Mouse (Mus musculus) ES-Bruce4 (cell line): ENCODE measurements around the gene Stk32c. TPM values are rescaled to one million over a fixed set of nuclear protein-coding genes. Genes with fewer than 3 reads are reported as not detected.
A peak's percentile ranks its signal among the peaks of the same experiment; 100 is the strongest.

Experiments
- H3K27ac ChIP-seq: 2 replicates; pipeline ENCODE4 v1.5.1; 2012; ENCODE audit warnings: low read length, inconsistent platforms; ENCODE audit not compliant: insufficient read depth
- H3K27me3 ChIP-seq: 2 replicates; pipeline ENCODE4 v1.6.1; 2012; ENCODE audit warnings: mild to moderate bottlenecking, low read length, inconsistent platforms; ENCODE audit not compliant: control insufficient read depth, poor library complexity, insufficient read depth, severe bottlenecking
- H3K36me3 ChIP-seq: 2 replicates; pipeline ENCODE4 v1.6.1; 2012; ENCODE audit warnings: inconsistent platforms, mild to moderate bottlenecking, low read length, moderate library complexity; ENCODE audit not compliant: control insufficient read depth, poor library complexity, insufficient read depth, severe bottlenecking
- H3K4me1 ChIP-seq: one replicate; pipeline ENCODE4 v1.8.1; 2011; ENCODE audit warnings: low read length; ENCODE audit not compliant: control insufficient read depth, insufficient read depth
- H3K4me3 ChIP-seq: 2 replicates; pipeline ENCODE4 v1.5.1; 2011; ENCODE audit warnings: low read depth, mild to moderate bottlenecking, low read length
- H3K9ac ChIP-seq: 2 replicates; pipeline ENCODE4 v1.6.1; 2012; ENCODE audit warnings: low read depth, mild to moderate bottlenecking, inconsistent platforms; ENCODE audit not compliant: poor library complexity, severe bottlenecking
- H3K9me3 ChIP-seq: replicated peaks from 2 replicates; pipeline ENCODE4 v1.6.1; 2012; ENCODE audit warnings: mild to moderate bottlenecking, low read length, inconsistent platforms; ENCODE audit not compliant: control insufficient read depth, poor library complexity, insufficient read depth, severe bottlenecking
- CTCF ChIP-seq: IDR thresholded peaks from one replicate; pipeline ENCODE4 v1.8.1; 2011; ENCODE audit warnings: low read depth, low read length
- EP300 ChIP-seq: IDR thresholded peaks from 2 replicates; pipeline ENCODE4 v1.6.1; 2011; ENCODE audit warnings: low read depth, low read length; ENCODE audit not compliant: insufficient read depth
- POLR2A ChIP-seq: IDR thresholded peaks from one replicate; pipeline ENCODE4 v1.8.1; 2011; ENCODE audit warnings: low read length; ENCODE audit not compliant: insufficient read depth
- polyA plus RNA-seq: library from polyadenylated mRNA; stranded (reverse); fragments of >200 nt; gene quantifications from 2 replicates; pipeline ENCODE4 v1.2.4, GENCODE M21; 2011; ENCODE audit warnings: low read depth; ENCODE audit not compliant: missing spikeins, insufficient read depth, insufficient read length

The Stk32c gene
- polyA plus RNA-seq, 1 experiment: 0.42 TPM

DNA sequence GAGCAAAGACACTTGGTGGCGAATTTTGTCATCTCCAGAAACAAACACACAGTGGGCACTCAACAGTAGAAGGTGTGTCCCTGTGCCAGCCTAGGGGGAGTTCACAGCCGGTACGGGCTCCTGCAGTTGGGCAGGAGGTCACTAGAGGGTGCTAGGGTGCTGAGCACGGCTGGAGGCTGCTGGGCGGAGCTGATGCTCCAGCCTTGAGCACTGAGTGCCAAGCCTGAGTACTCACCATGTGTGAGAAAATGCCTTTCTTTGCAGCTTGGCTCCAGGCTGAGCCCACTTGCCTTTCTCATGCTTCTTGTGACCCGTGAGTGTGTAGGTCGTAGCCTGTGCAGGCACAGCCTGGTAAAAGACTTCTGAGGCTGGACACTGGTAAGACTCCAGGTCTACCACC is 20.6 kb upstream of the Stk32c start:
- no peaks in the 10 kb centered on the region for H3K36me3 ChIP-seq
- no peak overlapping the region for H3K27ac ChIP-seq
- TF ChIP-seq POLR2A (no peak), CTCF (peak; percentile 97), EP300 (0 out of 2 replicates have a peak, but pooled peaks have one; percentile 56)
- peak overlapping the region; percentile 15; the same call in 1 of the 2 replicates for H3K4me3 ChIP-seq
- H3K9me3 ChIP-seq: no peaks in the 10 kb centered on the region
- H3K27me3 ChIP-seq: no peaks in the 10 kb centered on the region
- H3K9ac ChIP-seq: no peak overlapping the region
- peaks cover 3% of the 10 kb centered on the region for H3K4me1 ChIP-seq

GRCm38 (mm10) chr7:139230241-139230640 is 17.1 kb upstream of the Stk32c start:
- no peak overlapping the region for H3K4me3 ChIP-seq

DNA sequence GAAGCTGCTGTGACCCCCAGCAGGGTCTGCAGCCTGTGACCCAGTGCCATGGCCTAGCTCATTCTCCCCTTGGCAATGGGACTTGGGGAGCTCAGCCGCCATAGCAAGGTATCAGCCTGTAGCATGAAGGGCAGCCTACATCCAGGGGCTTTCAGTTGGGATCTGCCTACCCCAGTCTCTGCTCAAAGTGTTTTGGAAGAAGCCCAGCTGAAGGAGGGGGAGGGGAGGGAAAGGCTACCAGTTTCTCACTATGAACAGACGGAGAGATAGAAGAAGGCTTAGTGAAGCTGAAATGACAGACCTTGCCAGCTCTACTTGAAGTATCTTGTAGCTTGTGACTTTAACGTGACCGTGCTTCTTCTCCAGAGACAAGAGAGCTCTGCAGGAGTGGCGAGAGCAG is 16.7 kb upstream of the Stk32c start:
- TF ChIP-seq EP300 (no peak), POLR2A (no peak), CTCF (no peak)
- H3K27me3 ChIP-seq: no peaks in the 10 kb centered on the region
- no peak overlapping the region for H3K4me3 ChIP-seq
- no peaks in the 10 kb centered on the region for H3K9me3 ChIP-seq
- H3K4me1 ChIP-seq: no peaks in the 10 kb centered on the region
- no peak overlapping the region for H3K9ac ChIP-seq
- no peak overlapping the region for H3K27ac ChIP-seq
- H3K36me3 ChIP-seq: no peaks in the 10 kb centered on the region

More at GRCm38 (mm10) chr7:139230241-139230640, 17.1 kb upstream of the Stk32c start:
- Histone ChIP-seq H3K27me3 (no peaks in the 10 kb centered on the region), H3K9ac (no peak overlapping the region), H3K36me3 (no peaks in the 10 kb centered on the region), H3K4me1 (no peaks in the 10 kb centered on the region), H3K9me3 (no peaks in the 10 kb centered on the region), H3K27ac (no peak overlapping the region)
- TF ChIP-seq POLR2A (no peak), EP300 (no peak), CTCF (no peak)

DNA sequence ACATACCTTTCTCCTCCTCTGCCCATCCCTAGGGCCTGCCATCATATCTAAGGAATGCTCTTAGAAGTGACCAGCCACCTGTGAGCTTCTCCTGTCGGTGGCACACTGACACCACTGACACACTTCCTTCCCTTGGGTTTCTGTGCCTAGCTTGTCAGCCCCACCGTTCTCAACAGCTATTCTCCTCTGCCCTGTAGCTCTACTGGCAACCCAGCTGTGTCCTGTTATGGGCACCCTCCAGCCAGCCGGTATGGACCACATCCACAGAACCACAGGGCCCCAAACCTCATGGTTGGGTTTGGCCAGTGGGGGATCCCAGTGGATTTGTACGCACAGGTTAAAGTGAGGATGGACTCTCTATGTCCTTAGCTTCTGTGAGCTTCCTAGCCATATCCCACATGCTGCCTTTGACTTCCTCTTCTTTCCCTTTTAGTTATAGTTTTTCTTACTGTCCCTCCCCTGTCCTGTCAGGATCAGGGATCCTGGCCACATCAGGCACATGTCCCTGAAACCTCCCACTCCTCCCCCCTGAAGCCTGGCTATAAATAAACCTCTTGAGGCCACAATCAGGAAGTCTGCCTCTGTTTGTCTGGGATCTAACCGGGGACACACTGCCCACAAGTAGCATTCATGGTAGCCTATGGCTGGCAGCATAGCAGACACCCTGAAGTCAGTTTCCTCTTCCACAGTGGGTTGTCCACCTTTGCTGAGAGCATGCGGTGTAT is 15.5 kb upstream of the Stk32c start:
- Histone ChIP-seq H3K9me3 (no peaks in the 10 kb centered on the region), H3K27me3 (no peaks in the 10 kb centered on the region), H3K4me3 (no peak overlapping the region), H3K36me3 (no peaks in the 10 kb centered on the region), H3K9ac (no peak overlapping the region), H3K27ac (no peak overlapping the region), H3K4me1 (no peaks in the 10 kb centered on the region)
- TF ChIP-seq EP300: no peak
- TF ChIP-seq POLR2A: no peak
- no peak for TF ChIP-seq CTCF

GRCm38 (mm10) chr7:139226416-139226815 is 13.3 kb upstream of the Stk32c start:
- no peak overlapping the region for H3K4me3 ChIP-seq
- H3K4me1 ChIP-seq: no peaks in the 10 kb centered on the region
- no peaks in the 10 kb centered on the region for H3K27me3 ChIP-seq
- H3K9ac ChIP-seq: no peak overlapping the region
- no peaks in the 10 kb centered on the region for H3K36me3 ChIP-seq
- H3K27ac ChIP-seq: no peak overlapping the region
- TF ChIP-seq EP300 (no peak), POLR2A (no peak), CTCF (no peak)
- H3K9me3 ChIP-seq: no peaks in the 10 kb centered on the region

- TF ChIP-seq EP300: no peak
- TF ChIP-seq POLR2A: no peak
- no peak for TF ChIP-seq CTCF
- H3K4me3 ChIP-seq: no peak overlapping the region
- no peak overlapping the region for H3K9ac ChIP-seq
- H3K27me3 ChIP-seq: no peaks in the 10 kb centered on the region
- H3K4me1 ChIP-seq: no peaks in the 10 kb centered on the region
- no peak overlapping the region for H3K27ac ChIP-seq
- no peaks in the 10 kb centered on the region for H3K36me3 ChIP-seq
- no peaks in the 10 kb centered on the region for H3K9me3 ChIP-seq
These were observed 11.6 kb upstream of the Stk32c start for GRCm38 (mm10) chr7:139224725-139225124.
